In genomic region chr19:29857267-29857666, GRCm38 (mm10) we compare ENCODE assay signal across 30 mouse cellular contexts.
"Had no signal": no experiment of that assay in that cellular context is flagged by ENCODE, and none has a peak within 500 bp of the region (broad histone marks: within the 10 kb centered on the region; RNA-seq: fewer than 3 reads in every experiment).

No protein-coding gene starts in this region.

- H3K27ac ChIP-seq: embryonic facial prominence, embryonic 10.5 days; embryonic facial prominence, embryonic 12.5 days; embryonic facial prominence, embryonic 13.5 days; embryonic facial prominence, embryonic 15.5 days; forebrain, embryonic 10.5 days; forebrain, embryonic 12.5 days; forebrain, embryonic 13.5 days; forebrain, embryonic 15.5 days; gastrocnemius, adult 2 months; heart, adult 2 months had no signal

- H3K4me1 ChIP-seq: embryonic facial prominence, embryonic 12.5 days; embryonic facial prominence, embryonic 13.5 days; embryonic facial prominence, embryonic 15.5 days; forebrain, embryonic 12.5 days; forebrain, embryonic 13.5 days; forebrain, embryonic 15.5 days had no signal

- H3K9me3 ChIP-seq: embryonic facial prominence, embryonic 10.5 days; embryonic facial prominence, embryonic 12.5 days; embryonic facial prominence, embryonic 13.5 days; embryonic facial prominence, embryonic 15.5 days; forebrain, embryonic 10.5 days; forebrain, embryonic 12.5 days; forebrain, embryonic 13.5 days; forebrain, embryonic 15.5 days had no signal

- H3K9ac ChIP-seq: embryonic facial prominence, embryonic 12.5 days; embryonic facial prominence, embryonic 13.5 days; embryonic facial prominence, embryonic 15.5 days; forebrain, embryonic 12.5 days; forebrain, embryonic 13.5 days; forebrain, embryonic 15.5 days; forebrain, postnatal 0 days had no signal

- ATAC-seq: forebrain, embryonic 13.5 days; forebrain, embryonic 14.5 days; forebrain, embryonic 15.5 days; forebrain, embryonic 16.5 days; forebrain, postnatal 0 days had no signal

- DNase-seq: cerebellum, adult 18-20 months; cerebellum, adult 2 months; cerebellum, adult 8-10 months; cerebellum, adult 9-10 months; cerebellum, adult 9-11 months; cerebellum, postnatal 10 days; cerebellum, postnatal 14 days; cerebellum, postnatal 25 days; cerebellum, postnatal 36 days; embryo, embryonic 11 days; forebrain, postnatal 0 days; gastrocnemius, adult 2 months; gastrocnemius, postnatal 10 days; gastrocnemius, postnatal 14 days; gastrocnemius, postnatal 25 days; gastrocnemius, postnatal 36 days; heart, adult 11 months; heart, adult 18-20 months; heart, adult 2 months had no signal

- H3K4me2 ChIP-seq: embryonic facial prominence, embryonic 12.5 days; embryonic facial prominence, embryonic 13.5 days; embryonic facial prominence, embryonic 15.5 days; forebrain, embryonic 12.5 days; forebrain, embryonic 13.5 days; forebrain, embryonic 15.5 days had no signal

- H3K4me3 ChIP-seq: embryonic facial prominence, embryonic 10.5 days; embryonic facial prominence, embryonic 12.5 days; embryonic facial prominence, embryonic 13.5 days; embryonic facial prominence, embryonic 15.5 days; erythroblast, embryonic 14.5 days; forebrain, embryonic 10.5 days; forebrain, embryonic 12.5 days; forebrain, embryonic 13.5 days; forebrain, embryonic 15.5 days; gastrocnemius, adult 2 months; heart, adult 2 months had no signal

- H3K36me3 ChIP-seq: embryonic facial prominence, embryonic 10.5 days; embryonic facial prominence, embryonic 12.5 days; embryonic facial prominence, embryonic 13.5 days; embryonic facial prominence, embryonic 15.5 days; forebrain, embryonic 10.5 days; forebrain, embryonic 12.5 days; forebrain, embryonic 15.5 days had no signal

- H3K27me3 ChIP-seq: embryonic facial prominence, embryonic 12.5 days; embryonic facial prominence, embryonic 13.5 days; embryonic facial prominence, embryonic 15.5 days; forebrain, embryonic 12.5 days; forebrain, embryonic 13.5 days; forebrain, embryonic 15.5 days had no signal
